Mouse (Mus musculus) testis, adult 2 months (tissue): Measurements from ENCODE around the gene Cabp7. TPM values are rescaled to one million over a fixed set of nuclear protein-coding genes. Genes with fewer than 3 reads are reported as not detected.

Experiments
- H3K27ac ChIP-seq: fragments of 200-500 bp; 2 replicates; pipeline ENCODE4 v1.5.1; 2012; ENCODE audit warnings: low read depth, low read length; ENCODE audit not compliant: control insufficient read depth, insufficient read depth
- H3K27me3 ChIP-seq: fragments of 200-500 bp; 2 replicates; pipeline ENCODE4 v1.6.1; 2012; ENCODE audit warnings: mild to moderate bottlenecking, low read length, moderate library complexity; ENCODE audit not compliant: control insufficient read depth, insufficient read depth
- H3K36me3 ChIP-seq: fragments of 200-500 bp; 2 replicates; pipeline ENCODE4 v1.6.1; 2012; ENCODE audit warnings: mild to moderate bottlenecking, low read length; ENCODE audit not compliant: control insufficient read depth, insufficient read depth
- H3K4me1 ChIP-seq: fragments of 200-500 bp; 2 replicates; pipeline ENCODE4 v1.6.1; 2012; ENCODE audit warnings: low read length; ENCODE audit not compliant: control insufficient read depth, insufficient read depth
- H3K4me3 ChIP-seq: fragments of 200-500 bp; 2 replicates; pipeline ENCODE4 v1.5.1; 2012; ENCODE audit warnings: low read depth, mild to moderate bottlenecking, low read length, moderate library complexity, mixed read lengths; ENCODE audit not compliant: control insufficient read depth
- CTCF ChIP-seq: fragments of 200-500 bp; IDR thresholded peaks from 2 replicates; pipeline ENCODE4 v1.5.1; 2012; ENCODE audit warnings: low read depth, mild to moderate bottlenecking, inconsistent platforms, low read length, moderate library complexity; ENCODE audit not compliant: control insufficient read depth, insufficient read depth, insufficient replicate concordance
- POLR2A ChIP-seq: fragments of 200-500 bp; IDR thresholded peaks from 2 replicates; pipeline ENCODE4 v1.6.1; 2012; ENCODE audit warnings: low read depth, mild to moderate bottlenecking, inconsistent platforms, low read length, moderate library complexity; ENCODE audit not compliant: control insufficient read depth
- polyA plus RNA-seq: library from polyadenylated mRNA; depleted of rRNA; stranded (reverse); fragments of >200 nt; gene quantifications from 2 replicates; pipeline ENCODE4 v1.2.3, GENCODE M21; 2012

Cabp7 gene
- polyA plus RNA-seq, 1 experiment: 0.07 TPM

GRCm38 (mm10) chr11:4769881-4770280 lies 23.3 kb upstream of the Cabp7 start:
- H3K4me1 ChIP-seq: no peaks in the 10 kb centered on the region; the same call in 1 of the 2 replicates
- no peak overlapping the region for H3K27ac ChIP-seq
- no peaks in the 10 kb centered on the region; the same call in 1 of the 2 replicates for H3K36me3 ChIP-seq
- TF ChIP-seq POLR2A (no peak), CTCF (no peak)
- no peaks in the 10 kb centered on the region for H3K27me3 ChIP-seq
- H3K4me3 ChIP-seq: no peak overlapping the region

- Histone ChIP-seq H3K4me3 (no peak overlapping the region), H3K27ac (no peak overlapping the region), H3K27me3 (no peaks in the 10 kb centered on the region), H3K36me3 (no peaks in the 10 kb centered on the region; the same call in 1 of the 2 replicates), H3K4me1 (no peaks in the 10 kb centered on the region; the same call in 1 of the 2 replicates)
- TF ChIP-seq CTCF (no peak), POLR2A (no peak)
Measured at GRCm38 (mm10) chr11:4769293-4769692, 22.7 kb upstream of the Cabp7 start.

GRCm38 (mm10) chr11:4768399-4768798 lies 21.8 kb upstream of the Cabp7 start:
- TF ChIP-seq CTCF: no peak
- no peak for TF ChIP-seq POLR2A
- no peaks in the 10 kb centered on the region; the same call in 1 of the 2 replicates for H3K36me3 ChIP-seq

GRCm38 (mm10) chr11:4764476-4764875 lies 17.9 kb upstream of the Cabp7 start:
- H3K27ac ChIP-seq: no peak overlapping the region
- no peak for TF ChIP-seq CTCF
- TF ChIP-seq POLR2A: no peak; the same call in 1 of the 2 replicates

More at GRCm38 (mm10) chr11:4768399-4768798, 21.8 kb upstream of the Cabp7 start:
- H3K27me3 ChIP-seq: no peaks in the 10 kb centered on the region
- H3K27ac ChIP-seq: no peak overlapping the region
- no peak overlapping the region for H3K4me3 ChIP-seq
- no peaks in the 10 kb centered on the region; the same call in 1 of the 2 replicates for H3K4me1 ChIP-seq

GRCm38 (mm10) chr11:4763631-4764030 lies 17.1 kb upstream of the Cabp7 start:
- H3K27ac ChIP-seq: no peak overlapping the region
- no peak overlapping the region for H3K4me3 ChIP-seq
- no peaks in the 10 kb centered on the region for H3K27me3 ChIP-seq
- TF ChIP-seq POLR2A (no peak), CTCF (no peak)
- H3K4me1 ChIP-seq: peaks cover 3% of the 10 kb centered on the region; the same call in 1 of the 2 replicates
- H3K36me3 ChIP-seq: no peaks in the 10 kb centered on the region

More at GRCm38 (mm10) chr11:4764476-4764875, 17.9 kb upstream of the Cabp7 start:
- Histone ChIP-seq H3K36me3 (no peaks in the 10 kb centered on the region), H3K4me3 (no peak overlapping the region), H3K27me3 (no peaks in the 10 kb centered on the region), H3K4me1 (peaks cover 3% of the 10 kb centered on the region; the same call in 1 of the 2 replicates)

GRCm38 (mm10) chr11:4762511-4762910 lies 15.9 kb upstream of the Cabp7 start:
- TF ChIP-seq CTCF (no peak), POLR2A (no peak)
- H3K4me1 ChIP-seq: peaks cover 3% of the 10 kb centered on the region; the same call in 1 of the 2 replicates
- no peaks in the 10 kb centered on the region for H3K27me3 ChIP-seq
- H3K27ac ChIP-seq: no peak overlapping the region
- H3K4me3 ChIP-seq: no peak overlapping the region
- H3K36me3 ChIP-seq: no peaks in the 10 kb centered on the region

- Histone ChIP-seq H3K27me3 (no peaks in the 10 kb centered on the region), H3K4me3 (no peak overlapping the region), H3K4me1 (peaks cover 3% of the 10 kb centered on the region; the same call in 1 of the 2 replicates), H3K36me3 (no peaks in the 10 kb centered on the region), H3K27ac (no peak overlapping the region)
- no peak for TF ChIP-seq CTCF
- TF ChIP-seq POLR2A: no peak
Measured at GRCm38 (mm10) chr11:4761991-4762390, 15.4 kb upstream of the Cabp7 start.

GRCm38 (mm10) chr11:4760438-4760837 lies 13.9 kb upstream of the Cabp7 start:
- TF ChIP-seq POLR2A: no peak
- TF ChIP-seq CTCF: no peak
- H3K36me3 ChIP-seq: no peaks in the 10 kb centered on the region
- peaks cover 3% of the 10 kb centered on the region; the same call in 1 of the 2 replicates for H3K4me1 ChIP-seq
- H3K27ac ChIP-seq: no peak overlapping the region
- no peaks in the 10 kb centered on the region for H3K27me3 ChIP-seq
- no peak overlapping the region for H3K4me3 ChIP-seq

GRCm38 (mm10) chr11:4757789-4758158 lies 11.2 kb upstream of the Cabp7 start:
- H3K27ac ChIP-seq: no peak overlapping the region
- no peak overlapping the region for H3K4me3 ChIP-seq
- peaks cover 3% of the 10 kb centered on the region; the same call in 1 of the 2 replicates for H3K4me1 ChIP-seq
- TF ChIP-seq POLR2A (no peak), CTCF (no peak)
- H3K36me3 ChIP-seq: no peaks in the 10 kb centered on the region
- H3K27me3 ChIP-seq: no peaks in the 10 kb centered on the region
